Mouse (Mus musculus) myocyte (in vitro differentiated cells): ENCODE measurements around the gene Apbb1ip.

Source experiments
- MAX ChIP-seq: IDR thresholded peaks from one replicate; pipeline ENCODE4 v1.6.1; 2011; ENCODE audit warnings: low read depth, mild to moderate bottlenecking, control low read depth
- MYOD1 ChIP-seq, 3 experiments: IDR thresholded peaks; one replicate each; pipeline ENCODE4 v1.6.1; 2011; ENCODE audit warnings: control low read depth in 2 of 3, low read depth in 2 of 3, mild to moderate bottlenecking in 2 of 3, moderate library complexity in 1 of 3; ENCODE audit not compliant: insufficient read length in 2 of 3, control insufficient read depth in 1 of 3
- MYOG ChIP-seq, 3 experiments: IDR thresholded peaks; one replicate each; pipeline ENCODE4 v1.6.1; 2011; ENCODE audit warnings: control low read depth in 2 of 3, low read depth in 2 of 3, mild to moderate bottlenecking in 2 of 3; ENCODE audit not compliant: insufficient read length in 2 of 3, control insufficient read depth in 1 of 3, insufficient read depth in 1 of 3
- POLR2A ChIP-seq: IDR thresholded peaks from one replicate; pipeline ENCODE4 v1.6.1; 2011; ENCODE audit warnings: low read depth, mild to moderate bottlenecking, control low read depth, moderate library complexity; ENCODE audit not compliant: insufficient read length
- POLR2AphosphoS2 ChIP-seq: IDR thresholded peaks from one replicate; pipeline ENCODE4 v1.6.1; 2011; ENCODE audit warnings: low read depth, control low read depth; ENCODE audit not compliant: insufficient read length
- SRF ChIP-seq: IDR thresholded peaks from one replicate; pipeline ENCODE4 v1.6.1; 2011; ENCODE audit warnings: low read depth; ENCODE audit not compliant: control insufficient read depth, insufficient read length
- USF1 ChIP-seq: IDR thresholded peaks from one replicate; pipeline ENCODE4 v1.6.1; 2011; ENCODE audit warnings: low read depth, mild to moderate bottlenecking, control low read depth, moderate library complexity

DNA sequence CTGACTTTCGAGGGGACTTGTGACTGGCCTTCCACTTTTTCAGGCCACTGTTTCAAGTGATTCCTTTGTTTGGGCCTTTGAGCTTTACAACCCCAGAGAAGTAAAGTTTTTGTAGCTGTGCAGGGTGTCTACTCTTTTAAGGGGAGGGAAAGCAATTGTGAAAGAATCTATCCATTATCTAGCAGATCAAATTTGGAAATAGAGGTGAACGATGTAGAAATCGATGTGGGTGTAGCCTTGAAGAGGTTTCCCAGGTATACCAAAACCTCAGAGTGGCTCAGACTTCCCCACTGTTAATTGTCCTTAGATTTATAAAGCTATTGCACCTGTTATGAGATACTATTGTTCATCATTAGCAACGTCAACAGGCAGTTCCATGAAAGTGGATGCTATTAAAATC lies 71.6 kb downstream of the Apbb1ip start:
- no peak for TF ChIP-seq POLR2A
- TF ChIP-seq MAX: no peak
- no peak for TF ChIP-seq USF1
- no peak for TF ChIP-seq MYOD1 (IDR thresholded peaks at IDR 0.05; ENCODE audit: control insufficient read depth in 1 of 3, insufficient read length in 2 of 3, low read depth in 2 of 3)
- no peak for TF ChIP-seq POLR2AphosphoS2
- TF ChIP-seq SRF: no peak
- TF ChIP-seq MYOG (IDR thresholded peaks at IDR 0.05; ENCODE audit: control insufficient read depth in 1 of 3, insufficient read depth in 1 of 3, insufficient read length in 2 of 3, low read depth in 2 of 3): no peak
